Mouse (Mus musculus): ENCODE results near the gene Ptpn7. TPM values are rescaled to one million over a fixed set of nuclear protein-coding genes. Genes with fewer than 3 reads are reported as not detected.

Gene Ptpn7
- polyA plus RNA-seq, 1 experiment, result 1.8 TPM

- peak within 1 kb of the TSS; percentile 73 for H3K9ac ChIP-seq (ENCODE audit: low read depth, poor library complexity, severe bottlenecking)
- H3K9me3 ChIP-seq (replicated peaks; ENCODE audit: control insufficient read depth, insufficient read depth, low read length, poor library complexity, severe bottlenecking), result no peaks in the 10 kb centered on the region
- H3K4me3 ChIP-seq (ENCODE audit: low read depth, low read length), result peak within 1 kb of the TSS; percentile 90
- H3K27me3 ChIP-seq (ENCODE audit: control insufficient read depth, insufficient read depth, low read length, poor library complexity, severe bottlenecking), result no peaks in the 10 kb centered on the region
- no peaks in the 10 kb centered on the region for H3K36me3 ChIP-seq (ENCODE audit: control insufficient read depth, insufficient read depth, low read length, poor library complexity, severe bottlenecking)
- peak within 1 kb of the TSS; percentile 39 for H3K27ac ChIP-seq (ENCODE audit: insufficient read depth, low read length)
- H3K4me1 ChIP-seq (ENCODE audit: control insufficient read depth, insufficient read depth, low read length), result no peaks in the 10 kb centered on the region
- no peak for TF ChIP-seq CTCF (IDR thresholded peaks at IDR 0.05; ENCODE audit: low read depth, low read length)
- no peak for TF ChIP-seq POLR2A (IDR thresholded peaks at IDR 0.05; ENCODE audit: insufficient read depth, low read length)
- TF ChIP-seq EP300 (IDR thresholded peaks at IDR 0.05; ENCODE audit: insufficient read depth, low read depth, low read length), result no peak
Measured at GRCm38 (mm10) chr1:135146077-135146945, 13.8 kb downstream of the Ptpn7 start, which contains the start of gene Arl8a. Gene Arl8a (plus strand): TSS chr1:135146824.

GRCm38 (mm10) chr1:135146946-135147701, 14.6 kb downstream of the Ptpn7 start:
- Histone ChIP-seq H3K27me3 (ENCODE audit: control insufficient read depth, insufficient read depth, low read length, poor library complexity, severe bottlenecking) (no peaks in the 10 kb centered on the region), H3K9me3 (replicated peaks; ENCODE audit: control insufficient read depth, insufficient read depth, low read length, poor library complexity, severe bottlenecking) (no peaks in the 10 kb centered on the region), H3K4me1 (ENCODE audit: control insufficient read depth, insufficient read depth, low read length) (no peaks in the 10 kb centered on the region), H3K27ac (ENCODE audit: insufficient read depth, low read length) (peak overlapping the region; percentile 39), H3K9ac (ENCODE audit: low read depth, poor library complexity, severe bottlenecking) (peak overlapping the region; percentile 73), H3K4me3 (ENCODE audit: low read depth, low read length) (peak overlapping the region; percentile 90), H3K36me3 (ENCODE audit: control insufficient read depth, insufficient read depth, low read length, poor library complexity, severe bottlenecking) (no peaks in the 10 kb centered on the region)
- no peak for TF ChIP-seq CTCF (IDR thresholded peaks at IDR 0.05; ENCODE audit: low read depth, low read length)
- TF ChIP-seq EP300 (IDR thresholded peaks at IDR 0.05; ENCODE audit: insufficient read depth, low read depth, low read length), result no peak
- TF ChIP-seq POLR2A (IDR thresholded peaks at IDR 0.05; ENCODE audit: insufficient read depth, low read length), result no peak

GRCm38 (mm10) chr1:135147702-135148058, 15.2 kb downstream of the Ptpn7 start:
- no peaks in the 10 kb centered on the region for H3K4me1 ChIP-seq (ENCODE audit: control insufficient read depth, insufficient read depth, low read length)
- no peaks in the 10 kb centered on the region for H3K36me3 ChIP-seq (ENCODE audit: control insufficient read depth, insufficient read depth, low read length, poor library complexity, severe bottlenecking)
- peak overlapping the region; percentile 90 for H3K4me3 ChIP-seq (ENCODE audit: low read depth, low read length)
- H3K27ac ChIP-seq (ENCODE audit: insufficient read depth, low read length), result peak overlapping the region; percentile 17; the same call in 1 of the 2 replicates
- peak overlapping the region; percentile 73 for H3K9ac ChIP-seq (ENCODE audit: low read depth, poor library complexity, severe bottlenecking)
- no peaks in the 10 kb centered on the region for H3K9me3 ChIP-seq (replicated peaks; ENCODE audit: control insufficient read depth, insufficient read depth, low read length, poor library complexity, severe bottlenecking)
- TF ChIP-seq CTCF (IDR thresholded peaks at IDR 0.05; ENCODE audit: low read depth, low read length) (no peak), EP300 (IDR thresholded peaks at IDR 0.05; ENCODE audit: insufficient read depth, low read depth, low read length) (no peak), POLR2A (IDR thresholded peaks at IDR 0.05; ENCODE audit: insufficient read depth, low read length) (no peak)
- H3K27me3 ChIP-seq (ENCODE audit: control insufficient read depth, insufficient read depth, low read length, poor library complexity, severe bottlenecking), result no peaks in the 10 kb centered on the region

GRCm38 (mm10) chr1:135148476-135148875, 16.0 kb downstream of the Ptpn7 start:
- H3K9ac ChIP-seq (ENCODE audit: low read depth, poor library complexity, severe bottlenecking), result peak overlapping the region; percentile 73
- no peak for TF ChIP-seq EP300 (IDR thresholded peaks at IDR 0.05; ENCODE audit: insufficient read depth, low read depth, low read length)
- TF ChIP-seq POLR2A (IDR thresholded peaks at IDR 0.05; ENCODE audit: insufficient read depth, low read length), result no peak
- no peak for TF ChIP-seq CTCF (IDR thresholded peaks at IDR 0.05; ENCODE audit: low read depth, low read length)
- no peaks in the 10 kb centered on the region for H3K4me1 ChIP-seq (ENCODE audit: control insufficient read depth, insufficient read depth, low read length)
- H3K4me3 ChIP-seq (ENCODE audit: low read depth, low read length), result peak overlapping the region; percentile 90
- H3K27me3 ChIP-seq (ENCODE audit: control insufficient read depth, insufficient read depth, low read length, poor library complexity, severe bottlenecking), result no peaks in the 10 kb centered on the region
- no peak overlapping the region for H3K27ac ChIP-seq (ENCODE audit: insufficient read depth, low read length)
- H3K36me3 ChIP-seq (ENCODE audit: control insufficient read depth, insufficient read depth, low read length, poor library complexity, severe bottlenecking), result no peaks in the 10 kb centered on the region
- no peaks in the 10 kb centered on the region for H3K9me3 ChIP-seq (replicated peaks; ENCODE audit: control insufficient read depth, insufficient read depth, low read length, poor library complexity, severe bottlenecking)

GRCm38 (mm10) chr1:135148996-135149395, 16.5 kb downstream of the Ptpn7 start:
- H3K9ac ChIP-seq (ENCODE audit: low read depth, poor library complexity, severe bottlenecking), result no peak overlapping the region
- no peaks in the 10 kb centered on the region for H3K9me3 ChIP-seq (replicated peaks; ENCODE audit: control insufficient read depth, insufficient read depth, low read length, poor library complexity, severe bottlenecking)
- no peaks in the 10 kb centered on the region for H3K27me3 ChIP-seq (ENCODE audit: control insufficient read depth, insufficient read depth, low read length, poor library complexity, severe bottlenecking)
- no peaks in the 10 kb centered on the region for H3K36me3 ChIP-seq (ENCODE audit: control insufficient read depth, insufficient read depth, low read length, poor library complexity, severe bottlenecking)
- H3K27ac ChIP-seq (ENCODE audit: insufficient read depth, low read length), result no peak overlapping the region
- no peaks in the 10 kb centered on the region for H3K4me1 ChIP-seq (ENCODE audit: control insufficient read depth, insufficient read depth, low read length)
- no peak for TF ChIP-seq EP300 (IDR thresholded peaks at IDR 0.05; ENCODE audit: insufficient read depth, low read depth, low read length)
- TF ChIP-seq POLR2A (IDR thresholded peaks at IDR 0.05; ENCODE audit: insufficient read depth, low read length), result no peak
- no peak for TF ChIP-seq CTCF (IDR thresholded peaks at IDR 0.05; ENCODE audit: low read depth, low read length)
- H3K4me3 ChIP-seq (ENCODE audit: low read depth, low read length), result no peak overlapping the region

All from ES-Bruce4 (cell line).